Mouse (Mus musculus) NIH3T3 (cell line): ENCODE results near the gene Syt2.

ENCODE experiments used
- DNase-seq: peaks from one replicate; pipeline ENCODE4 v3.0.0-alpha.2; 2012; ENCODE audit warnings: low read depth

The Syt2 gene

GRCm38 (mm10) chr1:134772821-134773220 is 126.3 kb downstream of the Syt2 start:
- DNase-seq: no peak

DNA sequence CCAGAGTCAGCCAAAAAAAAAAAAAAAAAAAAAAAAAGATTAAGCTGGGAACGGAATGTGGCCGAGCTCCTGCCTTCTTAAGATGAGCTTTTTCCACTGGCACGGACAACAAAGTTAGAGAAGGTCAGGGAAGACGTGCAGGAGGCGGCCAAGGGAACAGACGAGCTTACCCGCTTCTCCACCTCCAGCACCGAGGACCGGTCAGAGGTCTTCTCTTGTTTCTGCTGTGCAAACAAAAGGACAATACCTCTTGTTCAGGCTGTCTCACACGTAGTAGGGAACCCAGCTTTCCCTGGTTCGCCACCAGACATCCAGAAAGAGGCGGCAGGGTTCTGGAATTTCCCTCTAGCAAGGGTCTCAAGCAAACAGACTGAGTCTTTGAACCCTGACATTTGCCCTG is 126.8 kb downstream of the Syt2 start:
- DNase-seq: peak; percentile 32

- no peak for DNase-seq
Measured at GRCm38 (mm10) chr1:134774247-134774646, 127.8 kb downstream of the Syt2 start.

DNA sequence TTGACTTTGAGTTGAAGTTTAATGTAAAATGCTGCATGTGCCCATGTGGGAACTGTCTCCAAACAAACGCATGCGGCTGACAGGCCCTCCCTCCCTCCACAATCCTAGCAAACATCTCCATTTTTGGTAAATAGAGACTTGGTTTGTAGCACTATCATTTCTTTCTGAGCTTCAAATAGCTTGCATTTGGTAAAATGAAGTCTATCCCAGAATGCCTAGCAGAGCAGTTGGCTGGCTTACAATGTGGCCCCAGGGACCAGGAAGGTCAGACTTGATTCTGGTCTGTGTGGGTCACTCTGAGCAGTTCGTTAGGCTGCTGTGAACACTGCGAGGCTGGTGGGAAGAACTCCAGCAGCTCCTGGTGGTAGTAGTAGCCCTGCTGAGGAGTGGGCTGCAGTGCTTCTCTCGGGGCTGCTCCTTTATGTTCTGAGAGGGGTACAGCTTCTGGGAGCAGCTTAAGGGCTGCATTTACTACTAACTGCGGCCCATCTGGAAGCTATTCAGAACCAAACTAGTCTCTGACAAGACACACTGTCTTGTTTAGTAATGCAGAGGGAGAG is 128.3 kb downstream of the Syt2 start:
- DNase-seq: no peak

GRCm38 (mm10) chr1:134775631-134776030 is 129.2 kb downstream of the Syt2 start:
- no peak for DNase-seq

GRCm38 (mm10) chr1:134777201-134777885 is 130.9 kb downstream of the Syt2 start:
- no peak for DNase-seq

DNA sequence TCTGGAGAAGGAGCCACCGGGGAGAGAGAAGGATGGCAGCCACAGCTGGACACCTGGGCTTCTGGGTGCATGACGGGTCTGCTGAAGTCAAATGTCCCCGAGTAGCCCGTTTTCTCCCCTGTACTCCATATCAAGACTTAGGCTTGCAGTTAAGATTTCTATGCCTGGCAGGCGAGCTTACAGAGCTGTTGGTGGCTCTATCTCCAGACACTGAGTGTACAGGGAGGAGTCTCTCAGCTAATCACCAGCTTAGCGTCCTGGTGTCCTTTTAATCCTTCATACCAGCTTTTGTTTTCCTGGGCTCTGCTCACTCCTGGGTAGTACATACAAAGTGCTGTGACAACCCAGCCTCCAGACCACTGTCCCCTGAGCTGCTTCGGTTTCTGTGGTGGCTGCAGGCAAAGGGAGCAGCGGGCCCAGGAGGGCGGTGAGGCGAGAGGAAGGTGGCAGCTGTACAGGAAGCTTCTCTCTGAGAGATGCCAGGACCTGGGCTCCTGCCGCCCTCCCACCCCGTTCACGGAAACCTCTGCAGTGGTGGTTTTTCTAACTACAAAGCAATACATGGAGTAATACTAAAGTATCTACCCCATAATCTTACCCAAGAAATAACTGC is 131.6 kb downstream of the Syt2 start:
- DNase-seq: no peak

DNA sequence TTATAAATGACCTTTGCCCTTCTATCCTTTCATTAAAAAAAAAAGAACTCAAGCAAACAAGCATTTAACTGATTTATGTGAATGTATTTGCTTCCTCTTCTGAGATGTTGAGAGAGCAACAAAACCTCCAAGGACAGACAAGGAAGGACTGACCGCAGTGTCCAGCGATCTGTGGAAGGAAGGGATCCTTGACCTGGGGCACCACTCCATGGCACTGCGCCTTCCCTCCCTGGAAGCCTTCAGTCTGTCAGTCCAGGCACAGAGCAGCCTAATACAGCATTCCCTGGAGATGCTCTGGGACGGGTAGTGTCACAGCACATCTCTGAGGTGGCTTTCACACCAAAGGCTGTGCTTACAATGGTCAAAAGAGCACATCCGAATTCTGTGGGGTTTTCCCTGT is 136.3 kb downstream of the Syt2 start:
- no peak for DNase-seq

DNA sequence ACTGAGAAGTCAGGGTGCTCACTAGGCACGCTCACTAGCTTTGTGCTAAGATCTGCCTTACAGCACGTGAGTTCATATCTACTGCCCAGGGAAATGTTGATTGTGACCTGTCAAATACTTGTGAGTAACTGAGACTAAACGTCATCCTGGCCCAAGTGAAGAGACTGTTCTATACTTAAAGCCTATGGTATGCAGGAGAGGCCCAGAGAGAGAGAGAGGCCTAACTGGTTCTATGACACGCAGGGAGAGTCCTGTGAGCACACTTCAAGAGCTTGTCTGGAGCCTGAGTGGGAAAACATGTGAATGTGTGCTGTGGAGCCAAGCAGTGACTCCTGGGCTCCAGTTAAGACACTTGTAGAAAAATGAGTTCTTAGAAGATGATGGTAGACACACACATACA is 137.5 kb downstream of the Syt2 start:
- DNase-seq: no peak

- no peak for DNase-seq
Measured at GRCm38 (mm10) chr1:134784481-134784880, 138.0 kb downstream of the Syt2 start.

DNA sequence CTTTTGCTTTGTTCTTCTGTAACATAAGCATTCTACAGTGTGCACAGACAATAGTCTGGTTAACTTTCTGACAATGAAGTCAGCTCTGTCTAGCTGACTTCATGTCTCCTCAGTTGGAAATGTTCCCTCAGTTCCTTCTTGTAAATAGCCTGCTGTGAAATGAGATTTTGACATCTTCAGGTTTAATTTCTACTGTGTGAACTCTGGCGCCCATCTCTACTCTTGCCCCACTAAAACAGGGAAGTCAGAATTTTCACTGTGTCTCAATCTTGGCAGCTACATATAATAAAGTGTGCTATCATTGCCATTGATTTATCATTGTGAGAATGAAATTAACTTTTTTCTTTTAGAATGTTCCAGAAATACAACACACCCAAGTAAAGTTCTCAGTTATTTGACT is 138.4 kb downstream of the Syt2 start:
- DNase-seq: no peak

DNA sequence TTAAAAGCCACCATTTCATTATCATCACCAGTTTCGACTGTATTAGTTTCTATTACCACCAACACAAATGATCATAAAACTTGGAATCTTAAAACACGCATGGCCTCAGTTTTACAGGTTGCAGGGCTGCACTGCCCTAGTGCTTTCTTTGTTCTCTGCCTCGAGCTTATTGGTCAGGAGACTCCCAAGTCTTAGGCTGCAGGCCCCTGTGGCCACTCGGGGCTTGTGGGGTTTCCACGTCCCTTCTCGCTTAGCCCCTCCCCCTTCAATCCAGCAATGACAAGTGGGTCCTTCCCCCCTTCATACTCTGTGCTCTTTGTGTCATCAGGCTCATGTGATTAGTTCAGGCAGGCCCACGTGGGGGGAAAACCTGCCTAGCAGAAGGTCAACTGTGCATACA is 141.6 kb downstream of the Syt2 start:
- DNase-seq: peak; percentile 73

DNA sequence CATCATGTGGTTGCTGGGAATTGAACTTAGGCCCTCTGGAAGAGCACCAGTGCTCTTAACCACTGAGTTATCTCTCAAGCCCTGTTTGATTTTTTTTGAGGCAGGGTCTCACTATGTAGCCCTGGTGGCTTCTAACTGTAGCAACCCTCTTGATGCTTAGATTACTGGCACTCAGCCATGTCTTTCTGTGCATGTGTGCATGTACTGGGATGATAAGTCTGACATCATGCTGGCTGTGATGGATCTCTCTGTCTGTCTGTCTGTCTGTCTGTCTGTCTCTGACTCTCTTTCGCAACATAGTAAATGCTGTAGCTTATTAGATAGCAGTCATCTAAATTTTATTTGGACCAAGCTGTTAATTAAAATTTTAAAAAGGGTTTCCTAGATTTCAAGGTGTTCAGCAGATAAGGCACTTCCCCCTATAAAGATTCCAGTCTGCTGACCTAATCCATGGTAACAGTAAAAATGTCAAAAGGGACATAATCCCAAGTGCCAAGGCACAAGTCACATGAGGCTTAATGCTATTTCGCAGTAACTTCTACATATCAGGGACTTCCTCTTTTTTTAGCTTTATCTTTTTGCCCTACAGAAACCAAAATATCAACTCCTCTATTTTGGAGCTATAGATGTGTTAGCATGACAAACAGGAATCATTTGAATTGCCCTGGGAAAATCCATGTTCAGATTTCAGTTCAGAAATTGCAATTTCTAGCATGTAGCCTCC is 144.4 kb downstream of the Syt2 start:
- no peak for DNase-seq

DNA sequence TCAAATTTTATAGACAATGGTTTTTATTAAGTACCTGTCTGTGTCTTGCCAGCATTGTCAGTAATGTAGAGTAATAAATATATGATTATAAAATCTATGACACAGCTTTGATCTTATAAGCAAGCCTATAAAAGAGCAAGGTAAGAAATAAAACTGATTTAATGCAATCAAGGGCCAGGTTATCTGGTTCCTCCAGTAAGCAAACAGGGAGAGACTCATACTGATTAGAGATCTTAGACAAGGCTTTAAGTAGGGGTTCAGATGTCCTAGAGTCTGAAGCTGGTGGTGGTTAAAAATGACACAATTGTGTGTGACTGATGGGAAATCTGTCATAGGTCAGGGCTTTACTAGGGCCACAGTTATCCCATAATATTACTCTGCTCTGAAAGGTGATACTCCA is 145.0 kb downstream of the Syt2 start:
- no peak for DNase-seq

DNA sequence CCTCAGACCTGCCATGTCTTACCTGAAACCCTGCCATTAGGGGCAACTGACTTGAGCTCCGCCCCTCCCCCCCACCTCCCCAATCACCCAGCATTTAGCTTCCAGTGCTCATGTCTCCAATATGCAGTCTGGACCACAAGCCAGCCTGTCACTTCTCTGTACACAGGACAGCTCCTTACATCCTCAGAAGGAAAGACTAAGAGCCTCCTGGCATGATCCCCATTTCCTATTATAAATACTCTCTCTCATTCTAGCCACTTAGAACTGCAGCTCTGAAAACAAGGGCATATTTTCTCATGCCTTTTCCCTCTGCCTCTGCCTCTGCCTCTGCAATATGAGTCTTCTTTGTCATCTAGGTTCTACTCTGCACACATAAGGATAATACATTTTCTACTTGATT is 149.6 kb downstream of the Syt2 start:
- DNase-seq: no peak

DNA sequence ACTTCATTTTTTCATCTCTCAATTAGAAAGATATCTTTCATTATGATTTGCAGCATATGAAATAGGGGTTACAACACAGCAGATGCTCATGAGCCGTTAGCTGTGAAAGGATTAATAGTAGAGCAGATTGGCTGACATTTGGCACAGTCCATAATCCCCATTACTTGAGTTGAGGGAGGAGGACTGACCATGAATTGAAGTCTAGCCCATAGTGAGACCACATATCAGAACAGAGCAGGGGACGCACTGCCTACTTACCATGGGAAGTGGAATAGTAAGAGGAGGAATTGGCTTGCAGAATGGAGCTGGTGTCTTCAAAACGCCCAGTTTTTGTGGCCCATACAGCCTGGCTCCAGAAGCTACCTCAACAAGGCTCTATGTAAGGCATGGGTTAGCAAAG is 150.1 kb downstream of the Syt2 start:
- no peak for DNase-seq

DNA sequence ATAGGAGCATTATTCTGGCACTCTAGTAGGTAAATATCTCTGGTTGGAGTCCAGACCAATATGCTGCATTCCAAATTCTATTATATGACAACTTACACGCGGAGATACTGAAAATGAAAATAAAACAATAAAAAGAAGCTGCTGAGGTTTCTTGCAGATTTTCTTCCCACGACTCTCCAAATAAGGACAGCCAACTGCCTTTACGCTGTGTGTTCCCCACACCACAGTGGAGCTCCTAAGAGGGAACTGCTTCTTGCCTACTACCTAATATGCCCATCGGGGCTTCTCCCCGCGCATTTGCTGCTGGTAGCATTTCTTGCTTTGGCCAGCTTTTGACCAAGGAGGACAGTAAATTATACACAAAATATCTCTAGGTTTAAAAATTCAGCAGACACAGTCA is 155.3 kb downstream of the Syt2 start:
- peak; percentile 47 for DNase-seq

DNA sequence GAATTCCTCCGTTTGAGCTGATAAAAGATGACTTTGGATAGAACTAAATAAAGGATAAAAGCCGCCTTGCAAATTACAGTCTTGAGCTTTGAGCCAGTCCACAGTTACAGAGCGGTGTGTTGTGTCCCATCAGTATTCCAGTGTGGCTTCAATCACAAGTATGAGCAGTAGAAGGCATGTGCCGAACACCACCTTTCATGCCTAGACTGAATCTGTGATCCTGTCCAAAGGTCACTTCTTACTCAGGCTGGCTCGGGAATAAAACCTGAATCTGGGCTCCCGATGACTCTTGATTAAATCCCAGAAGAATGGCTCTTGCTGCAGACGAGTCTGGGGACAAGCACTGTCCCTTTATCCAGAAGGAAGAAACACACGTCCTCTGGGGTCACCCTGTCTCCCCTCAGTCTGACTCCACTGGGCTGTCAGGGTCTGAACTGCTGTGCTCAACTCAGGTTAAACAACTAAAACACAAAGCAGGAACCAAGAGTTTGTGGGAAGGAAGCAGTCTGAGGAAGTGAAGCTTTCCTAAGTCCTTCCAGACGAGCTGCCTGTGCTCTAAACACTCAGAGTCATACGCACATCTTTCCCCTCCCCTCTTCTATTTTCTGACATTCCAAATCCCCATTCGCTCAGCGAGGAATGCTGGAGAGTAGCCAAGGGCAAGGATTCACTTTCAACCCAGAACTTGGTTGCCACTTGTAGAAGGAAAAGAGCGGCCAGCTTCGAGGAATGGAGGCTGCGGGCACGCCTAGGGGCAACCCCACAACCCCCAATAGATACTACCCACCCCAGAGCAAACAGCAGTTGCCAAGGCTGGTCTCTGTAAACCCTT is 157.0 kb downstream of the Syt2 start:
- peak; percentile 96 for DNase-seq

- peak; percentile 68 for DNase-seq
Measured at GRCm38 (mm10) chr1:134804373-134804772, 157.9 kb downstream of the Syt2 start.

GRCm38 (mm10) chr1:134805471-134805870 is 159.0 kb downstream of the Syt2 start:
- no peak for DNase-seq
